Mouse (Mus musculus) heart, postnatal 0 days (tissue): ENCODE data around the gene Chd2. TPM values are rescaled to one million over a fixed set of nuclear protein-coding genes. Genes with fewer than 3 reads are reported as not detected.
A peak's percentile ranks its signal among the peaks of the same experiment; 100 is the strongest.

Source experiments
- ATAC-seq: fragments of 200-750 bp; cut with Nextera tagmentation; 2 replicates; pipeline ENCODE4 v1.8.0; 2017; ENCODE audit warnings: low read depth, moderate number of reproducible peaks, moderate library complexity; ENCODE audit not compliant: insufficient read depth
- DNase-seq: peaks from one replicate; pipeline ENCODE4 v3.0.0-alpha.2; 2016; ENCODE audit warnings: low spot score
- H3K27ac ChIP-seq: fragments of 300-500 bp; sonication (generic); 2 replicates; pipeline ENCODE4 v1.5.1; 2014; ENCODE audit warnings: low read depth, mild to moderate bottlenecking
- H3K27me3 ChIP-seq: fragments of 300-500 bp; sonication (generic); 2 replicates; pipeline ENCODE4 v1.6.1; 2014; ENCODE audit warnings: low read length, mixed read lengths; ENCODE audit not compliant: control insufficient read depth, insufficient read depth
- H3K36me3 ChIP-seq: fragments of 300-500 bp; sonication (generic); replicated peaks from 2 replicates; pipeline ENCODE4 v1.6.1; 2014; ENCODE audit warnings: low read length, mixed read lengths; ENCODE audit not compliant: control insufficient read depth, insufficient read depth
- H3K4me1 ChIP-seq: fragments of 300-500 bp; sonication (generic); 2 replicates; pipeline ENCODE4 v1.6.1; 2014; ENCODE audit warnings: antibody characterized with exemption; ENCODE audit not compliant: control insufficient read depth, insufficient read depth
- H3K4me2 ChIP-seq: fragments of 300-500 bp; sonication (generic); 2 replicates; pipeline ENCODE4 v1.6.1; 2014; ENCODE audit warnings: low read depth, mild to moderate bottlenecking, low read length, moderate library complexity
- H3K4me3 ChIP-seq: fragments of 300-500 bp; sonication (generic); 2 replicates; pipeline ENCODE4 v1.5.1; 2014; ENCODE audit warnings: low read depth, low read length
- H3K9ac ChIP-seq: fragments of 300-500 bp; sonication (generic); replicated peaks from 2 replicates; pipeline ENCODE4 v1.6.1; 2014; ENCODE audit warnings: low read depth, low read length, mixed read lengths
- H3K9me3 ChIP-seq: fragments of 300-500 bp; sonication (generic); replicated peaks from 2 replicates; pipeline ENCODE4 v1.6.1; 2016; ENCODE audit warnings: low read length; ENCODE audit not compliant: control insufficient read depth
- CTCF ChIP-seq: IDR thresholded peaks from 2 replicates; pipeline ENCODE4 v1.5.1; 2016; ENCODE audit warnings: antibody characterized with exemption, control low read depth, low read depth
- EP300 ChIP-seq: IDR thresholded peaks from 2 replicates; pipeline ENCODE4 v1.6.1; 2016; ENCODE audit warnings: antibody characterized with exemption, low read depth
- WGBS: fragments of 180-500 bp; shearing (Covaris S2); extraction: QIAGEN DNeasy Blood & Tissue Kit; methylation state at CpG from one replicate; pipeline ENCODE4 v1.1.7; 2014; 5-methylcytosine and 5-hydroxymethylcytosine counted together
- polyA plus RNA-seq: library from polyadenylated mRNA; unstranded; fragments of >200 nt; fragmentation: Nextera tagmentation; extraction: Ambion mirVana; gene quantifications from 2 replicates; pipeline ENCODE4 v1.2.1, GENCODE M21; 2015
- total RNA-seq: library from RNA; depleted of rRNA; stranded (reverse); fragments of >200 nt; gene quantifications from 2 replicates; pipeline ENCODE4 v1.2.3, GENCODE M21; 2014; ENCODE audit warnings: low replicate concordance

The Chd2 gene
- total and polyA plus RNA-seq, 2 experiments from 2014 or later = 31.1 to 65.5 TPM

DNA sequence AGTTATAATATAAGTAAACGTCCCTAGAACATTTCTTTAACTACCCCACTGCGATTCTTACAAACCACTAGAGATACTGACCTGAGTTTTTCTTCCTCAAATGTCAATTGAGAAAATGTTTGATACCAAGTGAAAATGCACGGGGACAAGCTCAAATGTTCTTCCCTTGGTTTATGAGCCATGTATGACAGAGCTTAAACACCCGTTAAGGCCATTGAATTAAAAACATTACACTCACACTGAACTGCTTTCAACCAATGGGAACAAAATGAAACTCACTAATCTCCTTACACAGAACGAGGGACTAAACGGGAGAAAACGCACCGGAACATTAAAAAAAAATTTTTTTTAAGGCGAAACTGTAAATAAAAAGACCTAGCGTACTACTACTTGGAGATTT is 4.4 kb downstream of the Chd2 start:
- no peak for ATAC-seq
- peak overlapping the region; percentile 92 for H3K27ac ChIP-seq

DNA sequence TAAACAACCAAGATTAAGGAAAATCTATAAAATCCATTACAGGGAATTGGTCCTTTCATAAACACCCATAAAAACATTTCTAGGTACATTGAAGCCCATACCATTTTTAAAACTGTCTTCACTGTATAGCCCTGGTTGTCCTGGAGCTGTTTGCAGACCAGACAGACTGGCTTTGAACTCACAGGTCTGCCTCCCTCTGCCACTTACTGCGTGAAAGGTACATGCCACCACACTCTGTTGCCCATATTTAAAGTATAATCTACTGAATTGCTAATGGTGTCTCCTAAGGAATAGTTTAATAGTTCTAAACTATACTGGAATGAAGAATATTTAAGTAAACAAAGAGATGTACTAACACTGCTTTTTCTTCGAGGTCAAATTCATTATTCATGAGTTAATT is 5.1 kb downstream of the Chd2 start:
- Histone ChIP-seq H3K4me3 (peak overlapping the region; percentile 50), H3K4me1 (peaks cover 51% of the 10 kb centered on the region)

More for the DNA sequence above, 4.4 kb downstream of the Chd2 start:
- Histone ChIP-seq H3K4me1 (peaks cover 44% of the 10 kb centered on the region), H3K9ac (peak overlapping the region; percentile 67), H3K27me3 (no peaks in the 10 kb centered on the region), H3K4me2 (peak overlapping the region; percentile 87), H3K9me3 (no peaks in the 10 kb centered on the region), H3K4me3 (peak overlapping the region; percentile 50), H3K36me3 (no peaks in the 10 kb centered on the region)
- no peak for DNase-seq
- TF ChIP-seq CTCF (no peak), EP300 (no peak)
- 8% methylated on average over 10 of the region's 10 CpGs for WGBS

DNA sequence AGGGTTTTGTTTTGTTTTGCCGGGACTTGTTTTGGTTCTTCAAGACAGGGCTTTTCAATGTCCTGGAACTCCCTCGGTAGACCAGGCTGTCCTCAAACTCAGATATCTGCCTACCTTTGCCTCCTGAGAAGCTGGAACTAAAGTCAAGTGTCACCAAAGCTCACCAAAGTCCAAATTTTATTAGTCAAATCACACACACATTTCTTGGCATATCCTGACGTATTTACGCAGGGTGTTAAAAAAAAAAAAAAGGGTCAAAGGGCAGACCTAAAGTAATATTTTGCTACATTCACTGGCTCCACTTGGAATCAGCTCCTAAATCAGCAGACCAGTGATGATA is 5.8 kb downstream of the Chd2 start:
- H3K27me3 ChIP-seq = no peaks in the 10 kb centered on the region
- H3K9me3 ChIP-seq = no peaks in the 10 kb centered on the region
- H3K27ac ChIP-seq = peak overlapping the region; percentile 63
- H3K9ac ChIP-seq = no peak overlapping the region
- H3K4me2 ChIP-seq = peak overlapping the region; percentile 29; the same call in 1 of the 2 replicates
- TF ChIP-seq EP300 = no peak
- no peak for TF ChIP-seq CTCF
- no peak overlapping the region for H3K4me3 ChIP-seq
- H3K36me3 ChIP-seq = no peaks in the 10 kb centered on the region
- peaks cover 57% of the 10 kb centered on the region for H3K4me1 ChIP-seq
- ATAC-seq = no peak
- WGBS = 42% methylated on average over 4 of the region's 4 CpGs
- no peak for DNase-seq

More for the DNA sequence above, 5.1 kb downstream of the Chd2 start:
- WGBS = 64% methylated on average over 2 of the region's 2 CpGs
- DNase-seq = no peak
- H3K27me3 ChIP-seq = no peaks in the 10 kb centered on the region
- H3K36me3 ChIP-seq = no peaks in the 10 kb centered on the region
- H3K9ac ChIP-seq = peak overlapping the region; percentile 67
- H3K4me2 ChIP-seq = peak overlapping the region; percentile 87
- no peaks in the 10 kb centered on the region for H3K9me3 ChIP-seq
- peak overlapping the region; percentile 92 for H3K27ac ChIP-seq
- no peak for TF ChIP-seq CTCF
- TF ChIP-seq EP300 = no peak
- no peak for ATAC-seq

DNA sequence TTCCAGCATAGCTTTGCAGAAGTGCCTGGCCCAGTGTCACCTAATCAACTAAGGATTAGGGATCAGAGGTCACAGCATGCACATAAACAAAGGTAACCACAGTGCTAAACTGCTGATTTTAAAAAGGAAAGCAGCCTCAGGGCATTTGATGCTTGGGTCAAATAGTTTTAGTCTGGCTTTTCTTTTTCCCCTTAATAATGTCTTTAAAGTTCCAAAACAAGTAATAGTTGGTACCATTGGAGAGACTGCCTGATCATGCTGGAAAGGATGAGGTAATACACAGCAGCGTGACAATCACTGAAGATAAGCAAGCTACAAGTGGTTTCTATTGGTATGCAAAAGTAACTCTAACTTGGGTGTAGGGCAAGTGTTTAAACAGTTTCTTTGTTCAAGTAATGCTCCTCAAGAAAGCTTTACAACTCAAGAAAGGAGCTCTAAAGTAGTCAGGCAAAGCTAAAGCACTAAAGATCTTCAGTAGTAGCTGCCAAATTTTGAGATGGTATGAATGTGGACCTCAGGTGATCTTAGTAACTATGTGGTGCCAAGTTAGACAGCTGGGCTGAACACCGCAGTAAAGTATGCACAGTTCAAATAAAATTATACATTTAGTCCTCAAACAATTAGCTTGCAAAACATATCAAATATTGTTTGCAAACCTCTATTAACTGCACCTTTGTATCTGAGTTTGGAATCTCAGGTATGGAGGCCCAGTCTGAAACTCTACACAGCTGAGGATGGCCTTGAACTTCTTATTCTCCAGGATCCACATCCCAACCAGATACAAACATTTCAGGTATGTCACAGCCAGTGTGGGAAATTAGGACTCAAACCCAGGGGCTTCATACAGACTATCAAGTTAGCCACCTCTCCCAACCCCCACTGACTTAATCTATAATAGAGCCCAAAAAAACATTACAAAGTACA is 6.4 kb downstream of the Chd2 start:
- Histone ChIP-seq H3K9ac (no peak overlapping the region), H3K27ac (peak overlapping the region; percentile 63), H3K4me3 (no peak overlapping the region), H3K9me3 (no peaks in the 10 kb centered on the region), H3K27me3 (no peaks in the 10 kb centered on the region), H3K4me1 (peaks cover 57% of the 10 kb centered on the region), H3K4me2 (peak overlapping the region; percentile 29), H3K36me3 (no peaks in the 10 kb centered on the region)
- no peak for ATAC-seq
- TF ChIP-seq EP300 (no peak), CTCF (no peak)
- no peak for DNase-seq
- WGBS = 34% methylated on average over 2 of the region's 2 CpGs

DNA sequence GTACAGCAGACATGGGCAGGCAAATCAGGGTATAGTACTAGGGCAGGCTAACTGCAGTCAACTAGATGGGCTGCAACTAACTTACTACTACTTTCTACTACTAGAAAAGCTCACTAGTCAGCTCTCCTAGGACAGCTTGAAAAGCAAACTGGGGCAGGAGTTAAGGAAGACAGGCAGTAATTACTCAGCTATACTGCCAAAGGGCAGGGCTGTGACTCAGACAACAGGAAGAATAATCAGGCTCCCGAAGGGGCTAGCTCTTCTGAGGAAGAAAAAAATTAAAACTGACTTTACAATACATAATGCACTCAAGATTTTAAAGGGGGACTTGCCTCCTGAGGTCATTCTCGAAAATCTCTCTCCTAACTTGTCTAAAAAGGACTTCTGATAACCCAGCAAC is 8.2 kb downstream of the Chd2 start:
- no peaks in the 10 kb centered on the region for H3K27me3 ChIP-seq
- H3K27ac ChIP-seq = peak overlapping the region; percentile 82
- WGBS = 11% methylated on average over 2 of the region's 2 CpGs
- DNase-seq = no peak
- H3K9ac ChIP-seq = no peak overlapping the region
- H3K4me3 ChIP-seq = no peak overlapping the region
- H3K4me1 ChIP-seq = peaks cover 57% of the 10 kb centered on the region
- TF ChIP-seq EP300 (no peak), CTCF (no peak)
- no peak for ATAC-seq
- H3K9me3 ChIP-seq = no peaks in the 10 kb centered on the region
- H3K4me2 ChIP-seq = peak overlapping the region; percentile 22; the same call in 1 of the 2 replicates
- peaks cover 11% of the 10 kb centered on the region for H3K36me3 ChIP-seq
